Mouse (Mus musculus) brain, embryonic 14.5 days (tissue): ENCODE measurements at regions not wholly inside any gene's neighbourhood (a gene's known extent, or its start where the extent isn't known, plus 50 kb on each side); places are given as distances from the start of the nearest gene placed in this dataset.

Source experiments
- CTCF ChIP-seq: fragments of 200-500 bp; IDR thresholded peaks from 2 replicates; pipeline ENCODE4 v1.5.1; 2012; ENCODE audit warnings: inconsistent platforms, mild to moderate bottlenecking, moderate library complexity, borderline replicate concordance; ENCODE audit not compliant: insufficient read depth, insufficient read length; ENCODE audit errors: extremely low read depth
- POLR2A ChIP-seq: fragments of 200-500 bp; IDR thresholded peaks from 2 replicates; pipeline ENCODE4 v1.6.1; 2012; ENCODE audit warnings: mild to moderate bottlenecking, inconsistent platforms, borderline replicate concordance; ENCODE audit not compliant: poor library complexity, insufficient read depth, insufficient read length, severe bottlenecking; ENCODE audit errors: extremely low read depth

DNA sequence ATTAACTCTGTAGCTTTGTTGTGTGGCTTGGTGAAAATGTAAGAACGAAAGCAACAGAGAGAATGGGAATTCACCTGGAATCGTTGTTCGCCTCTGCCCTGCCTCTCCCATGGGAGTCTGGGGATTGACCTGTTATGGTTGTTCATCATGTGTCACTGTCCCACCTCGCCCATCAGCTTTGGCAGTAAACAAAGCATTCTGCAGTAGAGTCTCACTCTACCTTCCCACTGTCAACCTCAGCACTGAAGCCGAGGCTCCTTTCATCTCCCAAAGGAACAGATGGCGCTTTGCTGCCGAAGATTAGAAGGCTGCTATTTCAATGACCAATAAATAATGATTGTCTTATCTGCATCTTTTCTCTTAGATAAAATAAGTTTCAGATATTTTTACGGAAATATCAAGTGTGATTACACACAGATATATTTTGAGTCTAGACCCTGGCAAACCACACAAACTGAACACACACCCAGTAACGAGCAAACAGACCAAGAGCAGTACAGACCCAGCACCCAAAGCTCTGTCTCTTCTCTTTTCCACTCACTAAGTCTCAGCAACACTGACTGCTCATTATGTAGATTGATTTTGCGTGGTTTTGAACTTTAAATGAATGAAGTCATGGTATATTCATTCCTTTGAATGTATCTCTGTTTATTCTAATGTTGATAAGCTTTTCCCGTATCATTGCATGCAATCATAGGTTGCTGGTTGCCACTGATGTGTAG, 317.8 kb downstream of the Mllt3 start:
- TF ChIP-seq CTCF, result no peak
- TF ChIP-seq POLR2A, result no peak
